Mouse (Mus musculus) kidney, adult 2 months (tissue): ENCODE measurements at regions not wholly inside any gene's neighbourhood (a gene's known extent, or its start where the extent isn't known, plus 50 kb on each side); places are given as distances from the start of the nearest gene placed in this dataset.

Experiments used
- CTCF ChIP-seq: fragments of 200-500 bp; conservative IDR thresholded peaks from 2 replicates; pipeline ENCODE4 v1.5.1; 2011; ENCODE audit warnings: low read depth, mild to moderate bottlenecking, control low read depth, low read length, moderate library complexity, mixed read lengths; ENCODE audit not compliant: insufficient read depth, insufficient read length
- POLR2A ChIP-seq: fragments of 200-500 bp; IDR thresholded peaks from one replicate; pipeline ENCODE4 v1.6.1; 2011; ENCODE audit warnings: low read depth, low read length, control low read depth

DNA sequence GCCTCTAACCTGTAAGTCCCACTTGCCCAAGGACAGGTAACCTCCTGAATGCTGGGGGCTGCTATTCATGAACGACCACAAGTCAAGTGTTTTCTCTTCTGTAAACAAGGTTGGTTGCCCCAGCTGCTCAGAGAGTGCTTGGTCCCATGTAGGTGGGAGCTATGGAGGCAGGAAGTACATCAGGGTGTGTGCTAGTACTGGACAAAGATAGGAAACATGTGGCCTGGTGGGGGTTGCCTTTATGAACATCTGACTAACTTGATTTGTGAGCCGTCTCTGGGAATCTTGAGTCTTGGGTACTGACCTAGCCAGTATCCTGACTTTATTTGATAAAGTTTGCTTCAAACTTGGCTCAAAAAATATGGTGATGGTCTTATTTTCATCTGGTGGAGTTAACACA, 121.3 kb upstream of the Dhrs4 start:
- no peak for TF ChIP-seq POLR2A
- no peak for TF ChIP-seq CTCF
